Mouse (Mus musculus) heart, postnatal 0 days (tissue): ENCODE results near the gene Ubr2.
A peak's percentile ranks its signal among the peaks of the same experiment; 100 is the strongest.

ENCODE experiments used
- CTCF ChIP-seq: IDR thresholded peaks from 2 replicates; pipeline ENCODE4 v1.5.1; 2016; ENCODE audit warnings: antibody characterized with exemption, control low read depth, low read depth
- EP300 ChIP-seq: IDR thresholded peaks from 2 replicates; pipeline ENCODE4 v1.6.1; 2016; ENCODE audit warnings: antibody characterized with exemption, low read depth

DNA sequence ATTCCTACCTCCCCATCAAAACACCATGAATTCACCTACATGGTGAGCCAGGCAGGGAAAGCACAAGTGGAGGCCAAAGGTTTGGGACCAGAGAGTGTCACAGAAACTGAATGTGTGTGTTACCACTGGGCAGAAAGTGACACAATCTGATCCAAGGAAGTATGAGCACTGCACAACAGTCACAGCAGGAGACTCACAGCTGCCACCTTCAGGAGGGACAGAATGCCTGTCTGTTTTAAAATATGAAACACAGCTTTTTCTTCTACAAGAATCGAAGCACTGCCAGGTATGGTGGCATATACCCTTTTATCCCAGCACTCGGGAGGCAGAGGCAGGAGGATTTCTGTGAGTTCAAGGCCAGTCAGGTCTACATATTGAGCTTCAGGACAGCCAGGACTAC, 52.3 kb downstream of the Ubr2 start:
- TF ChIP-seq EP300 (no peak), CTCF (peak; percentile 29; the same call in 1 of the 2 replicates)
